Comparison of ENCODE assay signal across 9 mouse cellular contexts in genomic region chr13:45571795-45572262, GRCm38 (mm10).
DNase-seq lines count a peak whose midpoint lies in the region; ATAC-seq and TF ChIP-seq lines count a peak whose summit lies in the region.
"Had no signal": no experiment of that assay in that cellular context is flagged by ENCODE, and none has a peak within 500 bp of the region (broad histone marks: within the 10 kb centered on the region; RNA-seq: fewer than 3 reads in every experiment).

No protein-coding gene starts in this region.

- H3K27ac ChIP-seq in embryonic fibroblast, embryonic 13.5 days (ENCODE audit: insufficient read depth, low read length), result no peak overlapping the region
- H3K27ac ChIP-seq in heart, embryonic 11.5 days (ENCODE audit: low read depth, low read length), result no peak overlapping the region
- no peak overlapping the region for H3K27ac ChIP-seq in kidney, embryonic 14.5 days (ENCODE audit: low read depth, low read length)
- no peak overlapping the region for H3K27ac ChIP-seq in limb, embryonic 14.5 days (replicated peaks; ENCODE audit: low read depth, low read length)

- no peaks in the 10 kb centered on the region; the same call in none of the 2 replicates for H3K36me3 ChIP-seq in heart, embryonic 11.5 days (ENCODE audit: control insufficient read depth, insufficient read depth, low read length)
- no peaks in the 10 kb centered on the region; the same call in 1 of the 2 replicates for H3K36me3 ChIP-seq in kidney, embryonic 14.5 days (ENCODE audit: control insufficient read depth, insufficient read depth, low read length)
- H3K36me3 ChIP-seq in limb, embryonic 14.5 days (ENCODE audit: control insufficient read depth, insufficient read depth, low read length), result peaks cover 6% of the 10 kb centered on the region; the same call in 1 of the 2 replicates

- H3K9me3 ChIP-seq in heart, embryonic 11.5 days (replicated peaks; ENCODE audit: control insufficient read depth, low read length), result no peaks in the 10 kb centered on the region
- no peaks in the 10 kb centered on the region for H3K9me3 ChIP-seq in kidney, embryonic 14.5 days (ENCODE audit: control insufficient read depth, low read length)
- H3K9me3 ChIP-seq in limb, embryonic 14.5 days (ENCODE audit: control insufficient read depth, low read length), result no peaks in the 10 kb centered on the region

- H3K9ac ChIP-seq in heart, embryonic 11.5 days (ENCODE audit: low read depth, low read length), result no peak overlapping the region
- H3K9ac ChIP-seq in kidney, embryonic 14.5 days (ENCODE audit: low read depth, low read length), result no peak overlapping the region
- H3K9ac ChIP-seq in limb, embryonic 14.5 days (ENCODE audit: low read depth, low read length, severe bottlenecking), result no peak overlapping the region

- no peak for TF ChIP-seq POLR2A in embryonic fibroblast, embryonic 13.5 days (IDR thresholded peaks at IDR 0.05; ENCODE audit: low read depth, low read length)
- no peak for TF ChIP-seq POLR2A in limb, embryonic 14.5 days (IDR thresholded peaks at IDR 0.05; ENCODE audit: borderline replicate concordance, extremely low read depth, insufficient read depth, insufficient read length)

- WGBS in heart, embryonic 11.5 days (ENCODE audit: insufficient replicate concordance), result under 1% methylated on average over 6 of the region's 6 CpGs
- 4% methylated on average over 6 of the region's 6 CpGs for WGBS in kidney, embryonic 14.5 days
- WGBS in limb, embryonic 14.5 days, result 2% methylated on average over 6 of the region's 6 CpGs

- no peak overlapping the region for H3K4me3 ChIP-seq in embryonic fibroblast, embryonic 13.5 days (ENCODE audit: insufficient read depth, low read length)
- H3K4me3 ChIP-seq in heart, embryonic 11.5 days (ENCODE audit: low read depth, low read length), result no peak overlapping the region
- no peak overlapping the region for H3K4me3 ChIP-seq in kidney, embryonic 14.5 days (ENCODE audit: low read length)
- H3K4me3 ChIP-seq in limb, embryonic 14.5 days (replicated peaks; ENCODE audit: low read length), result no peak overlapping the region

- peak overlapping the region; percentile 45 for H3K4me2 ChIP-seq in heart, embryonic 11.5 days
- no peak overlapping the region for H3K4me2 ChIP-seq in kidney, embryonic 14.5 days (replicated peaks; ENCODE audit: low read depth, low read length)
- H3K4me2 ChIP-seq in limb, embryonic 14.5 days (replicated peaks; ENCODE audit: low read depth, low read length, severe bottlenecking), result no peak overlapping the region

- DNase-seq in 3T3-L1 (ENCODE audit: low read depth, low spot score), result peak; percentile 82
- peak; percentile 58 to 59 for DNase-seq in adrenal gland, postnatal 4 days (ENCODE audit: low spot score in 2 of 2)
- DNase-seq in limb, embryonic 14.5 days (ENCODE audit: low spot score), result peak; percentile 75
- DNase-seq in monocyte, adult 2 months (ENCODE audit: low read depth in 1 of 2, low spot score in 2 of 2), result peak; percentile 23 to 42
- peak; percentile 51 to 72 for DNase-seq in spleen, postnatal 14 days (ENCODE audit: low spot score in 2 of 2)

- peak; percentile 81 for TF ChIP-seq CTCF in embryonic fibroblast, embryonic 13.5 days (IDR thresholded peaks at IDR 0.05; ENCODE audit: borderline replicate concordance, insufficient read depth, low read length)

- no peaks in the 10 kb centered on the region for H3K27me3 ChIP-seq in heart, embryonic 11.5 days (ENCODE audit: control insufficient read depth, insufficient read depth, low read length)
- H3K27me3 ChIP-seq in kidney, embryonic 14.5 days (ENCODE audit: control insufficient read depth, insufficient read depth, low read length), result no peaks in the 10 kb centered on the region
- no peaks in the 10 kb centered on the region for H3K27me3 ChIP-seq in limb, embryonic 14.5 days (ENCODE audit: control insufficient read depth, insufficient read depth, low read length)
- H3K27me3 ChIP-seq: Patski had no signal

- H3K4me1 ChIP-seq in embryonic fibroblast, embryonic 13.5 days (ENCODE audit: control insufficient read depth, insufficient read depth, low read length), result peaks cover 20% of the 10 kb centered on the region
- H3K4me1 ChIP-seq in heart, embryonic 11.5 days (ENCODE audit: control insufficient read depth, insufficient read depth, low read length), result peaks cover 3% of the 10 kb centered on the region; the same call in 1 of the 2 replicates
- H3K4me1 ChIP-seq in kidney, embryonic 14.5 days (ENCODE audit: control insufficient read depth, insufficient read depth, low read length), result no peaks in the 10 kb centered on the region
- H3K4me1 ChIP-seq in limb, embryonic 14.5 days (ENCODE audit: control insufficient read depth, insufficient read depth, low read length), result peaks cover 8% of the 10 kb centered on the region

- no peak for ATAC-seq in heart, embryonic 11.5 days (replicated peaks; ENCODE audit: insufficient number of reproducible peaks, low FRiP score, low TSS enrichment)
- peak; percentile 22; the same call in 1 of the 2 replicates for ATAC-seq in kidney, embryonic 14.5 days (ENCODE audit: low FRiP score, low TSS enrichment)
- peak; percentile 58; the same call in 1 of the 2 replicates for ATAC-seq in limb, embryonic 14.5 days (ENCODE audit: low FRiP score, low read depth)
- ATAC-seq: Patski had no signal
